Mouse (Mus musculus): ENCODE results near the gene Atg7. TPM values are rescaled to one million over a fixed set of nuclear protein-coding genes. Genes with fewer than 3 reads are reported as not detected.
A peak's percentile ranks its signal among the peaks of the same experiment; 100 is the strongest.

Gene Atg7
- polyA plus RNA-seq, 1 experiment from 2014 or later: 20.8 TPM

DNA sequence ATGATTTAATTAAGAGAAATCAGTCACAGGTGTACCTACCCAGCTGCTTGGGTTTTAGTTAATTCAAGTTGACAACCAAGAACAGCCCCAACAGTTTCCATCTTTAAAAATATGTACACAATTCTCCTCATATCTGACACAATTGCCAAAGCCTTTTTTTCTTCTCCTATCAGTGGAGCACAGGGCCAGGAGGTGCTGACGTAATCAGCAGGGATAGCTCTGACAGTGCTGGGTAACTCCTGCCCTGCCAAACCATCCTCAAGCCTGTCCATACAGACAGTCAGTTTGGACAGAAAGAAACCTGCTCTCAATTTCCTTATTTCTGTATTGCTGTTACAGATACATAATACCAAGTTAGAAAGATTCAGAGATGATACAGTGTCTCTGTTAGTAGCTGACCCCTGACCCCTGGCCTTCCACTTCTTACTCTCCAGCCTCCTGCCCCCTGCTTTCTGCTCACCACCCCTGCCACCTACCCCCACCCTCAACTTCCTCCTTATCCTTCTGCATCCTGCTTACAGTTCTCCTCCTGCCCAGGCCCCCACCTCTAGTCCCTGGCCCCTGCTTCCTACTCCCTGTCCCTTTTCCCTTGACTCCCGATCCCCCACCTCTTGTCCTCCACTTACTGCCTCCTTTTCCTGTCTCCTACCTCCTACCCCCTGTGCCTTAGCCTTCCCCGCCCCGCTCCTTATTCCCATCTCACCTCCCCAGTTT, 16.5 kb downstream of the Atg7 start:
- no peak for ATAC-seq (replicated peaks)
- 80% methylated on average over 4 of the region's 4 CpGs for WGBS
- H3K4me1 ChIP-seq: no peaks in the 10 kb centered on the region

GRCm38 (mm10) chr6:114659992-114660800, 17.3 kb downstream of the Atg7 start:
- whole genome bisulfite sequencing: 71% methylated on average over 5 of the region's 5 CpGs
- Histone ChIP-seq H3K4me1 (no peaks in the 10 kb centered on the region), H3K27ac (replicated peaks) (no peak overlapping the region), H3K4me3 (no peak overlapping the region), H3K4me2 (replicated peaks) (no peak overlapping the region), H3K9ac (replicated peaks) (no peak overlapping the region), H3K27me3 (no peaks in the 10 kb centered on the region), H3K9me3 (no peaks in the 10 kb centered on the region), H3K36me3 (no peaks in the 10 kb centered on the region)
- no peak for ATAC-seq (replicated peaks)

More for the DNA sequence above, 16.5 kb downstream of the Atg7 start:
- Histone ChIP-seq H3K9me3 (no peaks in the 10 kb centered on the region), H3K27me3 (no peaks in the 10 kb centered on the region), H3K27ac (replicated peaks) (no peak overlapping the region), H3K4me3 (no peak overlapping the region), H3K4me2 (replicated peaks) (no peak overlapping the region), H3K9ac (replicated peaks) (no peak overlapping the region), H3K36me3 (no peaks in the 10 kb centered on the region)

GRCm38 (mm10) chr6:114663707-114664106, 20.8 kb downstream of the Atg7 start:
- Histone ChIP-seq H3K27me3 (no peaks in the 10 kb centered on the region), H3K36me3 (no peaks in the 10 kb centered on the region), H3K27ac (replicated peaks) (0 out of 2 replicates have a peak overlapping the region, but pooled peaks have one; percentile 45), H3K4me1 (no peaks in the 10 kb centered on the region), H3K9ac (replicated peaks) (no peak overlapping the region), H3K9me3 (no peaks in the 10 kb centered on the region), H3K4me3 (no peak overlapping the region), H3K4me2 (replicated peaks) (no peak overlapping the region)
- ATAC-seq (replicated peaks): no peak
- WGBS: 76% methylated on average over 2 of the region's 2 CpGs

DNA sequence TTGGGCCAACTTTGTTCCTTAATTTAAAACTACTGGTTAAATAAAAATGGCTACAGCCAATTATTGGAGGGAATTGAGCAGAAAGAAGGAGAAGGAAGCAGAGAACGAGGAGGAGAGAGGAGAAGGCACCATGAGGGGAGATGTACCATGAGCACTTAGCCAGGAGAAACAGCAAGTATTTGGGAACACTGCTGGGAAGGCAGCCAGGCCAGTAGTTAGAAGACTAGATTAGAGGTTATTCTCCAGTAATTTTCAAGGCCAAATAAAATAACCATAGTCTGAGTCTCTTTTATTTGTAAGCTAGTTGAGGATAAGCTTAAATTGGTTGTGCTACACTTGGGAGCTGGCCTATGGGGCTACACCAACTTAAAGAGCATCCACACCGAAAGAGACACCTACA, 21.8 kb downstream of the Atg7 start:
- H3K9ac ChIP-seq (replicated peaks): no peak overlapping the region
- no peaks in the 10 kb centered on the region for H3K36me3 ChIP-seq
- ATAC-seq (replicated peaks): no peak
- H3K4me3 ChIP-seq: no peak overlapping the region
- no peaks in the 10 kb centered on the region for H3K9me3 ChIP-seq
- no peak overlapping the region for H3K4me2 ChIP-seq (replicated peaks)
- WGBS: 76% methylated on average over 2 of the region's 2 CpGs
- H3K4me1 ChIP-seq: no peaks in the 10 kb centered on the region
- H3K27ac ChIP-seq (replicated peaks): no peak overlapping the region
- no peaks in the 10 kb centered on the region for H3K27me3 ChIP-seq

GRCm38 (mm10) chr6:114667518-114667917, 24.6 kb downstream of the Atg7 start:
- no peak for ATAC-seq (replicated peaks)
- WGBS: 98% methylated on average over 6 of the region's 6 CpGs
- H3K9ac ChIP-seq (replicated peaks): no peak overlapping the region

DNA sequence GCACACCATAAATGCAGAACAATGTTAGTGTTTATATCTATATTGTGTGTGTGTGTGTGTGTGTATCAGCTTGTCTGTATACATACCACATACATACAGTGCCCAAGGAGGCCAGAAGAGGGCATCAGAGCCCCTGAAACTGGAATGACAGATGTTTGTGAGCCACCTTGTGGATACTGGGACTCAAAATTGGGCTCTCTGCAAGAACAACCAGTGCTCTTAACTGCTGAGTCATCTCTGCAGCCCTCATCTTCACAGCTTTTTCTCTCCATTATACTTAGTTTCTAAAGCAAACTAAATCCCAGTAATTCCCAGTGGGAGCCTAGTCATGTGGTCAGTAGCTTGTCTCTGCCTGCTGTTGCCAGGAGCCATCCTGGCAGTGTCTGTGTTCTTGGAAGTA, 31.9 kb downstream of the Atg7 start:
- no peak overlapping the region for H3K9ac ChIP-seq (replicated peaks)
- H3K36me3 ChIP-seq: no peaks in the 10 kb centered on the region
- H3K4me1 ChIP-seq: no peaks in the 10 kb centered on the region
- no peak overlapping the region for H3K4me3 ChIP-seq
- no peaks in the 10 kb centered on the region for H3K9me3 ChIP-seq
- no peaks in the 10 kb centered on the region for H3K27me3 ChIP-seq
- no peak overlapping the region for H3K27ac ChIP-seq (replicated peaks)
- H3K4me2 ChIP-seq (replicated peaks): no peak overlapping the region
- no peak for ATAC-seq (replicated peaks)

More at GRCm38 (mm10) chr6:114667518-114667917, 24.6 kb downstream of the Atg7 start:
- no peaks in the 10 kb centered on the region for H3K9me3 ChIP-seq
- no peak overlapping the region for H3K27ac ChIP-seq (replicated peaks)
- no peaks in the 10 kb centered on the region for H3K36me3 ChIP-seq
- no peaks in the 10 kb centered on the region for H3K27me3 ChIP-seq
- no peak overlapping the region for H3K4me2 ChIP-seq (replicated peaks)
- H3K4me3 ChIP-seq: no peak overlapping the region
- H3K4me1 ChIP-seq: no peaks in the 10 kb centered on the region

DNA sequence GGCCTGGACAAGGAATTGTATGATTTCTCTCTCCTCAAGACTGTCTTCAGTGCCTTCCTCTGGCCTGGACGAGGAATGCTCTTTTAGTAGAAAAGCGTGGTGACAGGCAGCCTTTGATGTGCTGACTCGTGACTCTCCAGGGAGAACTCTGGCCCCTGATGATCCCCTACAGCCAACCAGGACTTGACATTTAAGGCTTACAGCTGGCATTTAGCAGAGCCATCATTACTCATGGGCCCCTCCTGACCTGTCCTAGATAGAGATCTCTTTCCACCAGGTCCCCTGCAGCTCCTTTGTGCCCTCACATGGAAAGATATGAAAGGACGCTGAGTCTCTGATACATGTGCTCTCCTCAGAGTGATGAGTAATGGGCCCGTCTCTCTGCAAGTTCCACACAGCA, 33.2 kb downstream of the Atg7 start:
- Histone ChIP-seq H3K27me3 (no peaks in the 10 kb centered on the region), H3K27ac (replicated peaks) (no peak overlapping the region), H3K36me3 (no peaks in the 10 kb centered on the region; the same call in 1 of the 2 replicates), H3K4me3 (no peak overlapping the region), H3K4me2 (replicated peaks) (no peak overlapping the region), H3K9me3 (no peaks in the 10 kb centered on the region), H3K4me1 (no peaks in the 10 kb centered on the region), H3K9ac (replicated peaks) (no peak overlapping the region)
- 82% methylated on average over 5 of the region's 5 CpGs for WGBS
- ATAC-seq (replicated peaks): no peak

DNA sequence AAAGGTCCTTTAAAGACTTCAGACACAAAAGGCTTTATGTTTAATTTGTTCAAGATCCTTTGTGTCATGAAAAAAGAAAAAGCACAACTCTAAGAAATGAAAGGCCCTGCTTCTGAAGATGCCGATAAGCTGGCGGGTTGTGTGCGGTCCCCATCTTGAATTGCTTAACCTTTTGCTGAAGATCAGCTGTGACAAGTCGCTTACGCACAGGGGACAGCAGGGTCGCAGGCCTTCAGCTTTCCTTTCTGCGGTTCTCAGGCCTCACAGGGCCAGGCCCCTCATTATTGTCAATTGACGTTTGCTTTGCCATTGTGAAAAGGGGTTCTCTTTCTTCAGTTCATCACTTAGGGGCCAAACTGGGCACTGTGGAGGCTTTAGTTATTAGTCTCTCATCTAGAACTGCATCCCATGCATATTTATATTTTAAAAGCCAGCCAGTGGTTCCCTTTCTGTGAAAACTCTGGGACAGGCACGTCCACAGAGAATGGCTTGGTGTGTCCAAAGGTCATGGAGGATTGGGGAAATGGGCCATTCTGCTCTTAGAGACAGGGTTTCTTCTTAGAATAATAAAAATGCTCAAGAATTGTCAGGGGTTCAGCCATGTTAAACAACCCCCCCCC, 39.3 kb downstream of the Atg7 start:
- no peaks in the 10 kb centered on the region for H3K27me3 ChIP-seq
- no peak overlapping the region for H3K4me2 ChIP-seq (replicated peaks)
- H3K9ac ChIP-seq (replicated peaks): no peak overlapping the region
- no peaks in the 10 kb centered on the region; the same call in 1 of the 2 replicates for H3K36me3 ChIP-seq
- no peak for ATAC-seq (replicated peaks)
- WGBS: 17% methylated on average over 9 of the region's 9 CpGs
- H3K4me1 ChIP-seq: no peaks in the 10 kb centered on the region
- H3K27ac ChIP-seq (replicated peaks): no peak overlapping the region
- no peak overlapping the region for H3K4me3 ChIP-seq
- H3K9me3 ChIP-seq: no peaks in the 10 kb centered on the region

DNA sequence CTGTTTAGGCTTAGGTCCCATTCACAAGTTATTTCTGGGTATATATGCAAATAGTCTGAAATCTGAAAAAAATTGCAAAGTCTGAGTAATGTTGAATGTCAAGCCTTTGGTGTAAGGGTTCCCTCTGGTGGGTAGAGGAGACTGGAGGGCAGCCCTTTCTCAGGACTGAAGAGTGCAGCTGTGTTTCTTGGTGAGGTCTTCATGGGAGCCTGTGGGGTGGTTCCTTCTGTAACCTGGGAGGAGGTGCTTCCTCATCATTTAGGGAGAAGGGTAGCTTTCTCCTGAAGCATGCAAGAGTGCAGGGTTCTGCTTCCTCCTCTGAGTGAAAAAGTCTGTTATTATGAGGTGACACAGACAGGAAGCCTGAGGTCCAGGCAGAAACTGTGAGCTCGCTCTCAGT, 40.8 kb downstream of the Atg7 start:
- Histone ChIP-seq H3K4me1 (no peaks in the 10 kb centered on the region), H3K4me3 (no peak overlapping the region), H3K36me3 (no peaks in the 10 kb centered on the region; the same call in 1 of the 2 replicates), H3K4me2 (replicated peaks) (no peak overlapping the region), H3K9ac (replicated peaks) (no peak overlapping the region), H3K27ac (replicated peaks) (no peak overlapping the region), H3K9me3 (no peaks in the 10 kb centered on the region), H3K27me3 (no peaks in the 10 kb centered on the region)
- ATAC-seq (replicated peaks): no peak
- WGBS: 88% methylated on average over 1 of the region's 1 CpGs

DNA sequence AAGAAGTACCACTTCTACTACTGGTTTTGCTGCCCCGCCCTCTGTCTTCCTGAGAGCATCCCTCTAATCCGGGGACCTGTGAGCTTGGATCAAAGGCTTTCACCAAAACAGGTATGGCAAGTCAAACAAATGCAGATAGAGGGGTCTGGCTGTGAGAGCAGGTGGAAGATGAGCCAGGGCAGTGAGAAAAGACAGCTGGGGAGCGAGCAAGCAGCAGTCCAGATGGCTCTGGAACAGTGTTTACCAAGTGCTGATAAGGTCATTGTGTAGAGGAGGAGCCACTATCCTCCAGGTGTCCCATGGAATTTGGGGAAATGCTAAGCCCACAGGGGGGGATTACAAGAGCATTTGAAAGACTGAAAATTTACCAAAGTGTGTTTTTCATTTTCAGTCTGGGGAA, 41.5 kb downstream of the Atg7 start:
- no peak for ATAC-seq (replicated peaks)
- Histone ChIP-seq H3K9ac (replicated peaks) (no peak overlapping the region), H3K27ac (replicated peaks) (no peak overlapping the region), H3K4me3 (no peak overlapping the region), H3K9me3 (no peaks in the 10 kb centered on the region), H3K27me3 (no peaks in the 10 kb centered on the region), H3K4me2 (replicated peaks) (no peak overlapping the region), H3K36me3 (no peaks in the 10 kb centered on the region; the same call in 1 of the 2 replicates), H3K4me1 (no peaks in the 10 kb centered on the region)
- 54% methylated on average over 3 of the region's 3 CpGs for WGBS

- no peak overlapping the region for H3K9ac ChIP-seq (replicated peaks)
- no peak overlapping the region for H3K27ac ChIP-seq (replicated peaks)
- H3K36me3 ChIP-seq: no peaks in the 10 kb centered on the region; the same call in 1 of the 2 replicates
- WGBS: 83% methylated on average over 1 of the region's 1 CpGs
- ATAC-seq (replicated peaks): no peak
- no peak overlapping the region for H3K4me2 ChIP-seq (replicated peaks)
- no peaks in the 10 kb centered on the region for H3K4me1 ChIP-seq
- H3K4me3 ChIP-seq: no peak overlapping the region
- no peaks in the 10 kb centered on the region for H3K27me3 ChIP-seq
- H3K9me3 ChIP-seq: no peaks in the 10 kb centered on the region
Measured at GRCm38 (mm10) chr6:114685412-114685811, 42.5 kb downstream of the Atg7 start.

GRCm38 (mm10) chr6:114687035-114687434, 44.1 kb downstream of the Atg7 start:
- Histone ChIP-seq H3K27ac (replicated peaks) (no peak overlapping the region), H3K36me3 (no peaks in the 10 kb centered on the region; the same call in 1 of the 2 replicates), H3K27me3 (no peaks in the 10 kb centered on the region), H3K9ac (replicated peaks) (no peak overlapping the region), H3K4me2 (replicated peaks) (no peak overlapping the region), H3K4me1 (peaks cover 5% of the 10 kb centered on the region; the same call in 1 of the 2 replicates), H3K9me3 (no peaks in the 10 kb centered on the region), H3K4me3 (no peak overlapping the region)
- ATAC-seq (replicated peaks): no peak
- 75% methylated on average over 1 of the region's 1 CpGs for WGBS

Measured in forebrain, embryonic 15.5 days (tissue).